Mouse (Mus musculus) lung, embryonic 16.5 days (tissue): ENCODE data around the gene Wnt10b. TPM values are rescaled to one million over a fixed set of nuclear protein-coding genes. Genes with fewer than 3 reads are reported as not detected.
A peak's percentile ranks its signal among the peaks of the same experiment; 100 is the strongest.

Experiments
- ATAC-seq: fragments of 200-750 bp; cut with Nextera tagmentation; 2 replicates; pipeline ENCODE4 v1.8.0; 2017; ENCODE audit warnings: low read depth, mild to moderate bottlenecking, moderate library complexity
- H3K27ac ChIP-seq: fragments of 300-500 bp; sonication (generic); 2 replicates; pipeline ENCODE4 v1.5.1; 2014; ENCODE audit warnings: mild to moderate bottlenecking, control low read depth, low read length
- H3K27me3 ChIP-seq: fragments of 300-500 bp; sonication (generic); 2 replicates; pipeline ENCODE4 v1.6.1; 2014; ENCODE audit warnings: low read depth, low read length, mixed read lengths; ENCODE audit not compliant: control insufficient read depth, insufficient read depth
- H3K36me3 ChIP-seq: fragments of 300-500 bp; sonication (generic); 2 replicates; pipeline ENCODE4 v1.6.1; 2014; ENCODE audit warnings: low read length; ENCODE audit not compliant: control insufficient read depth, insufficient read depth
- H3K4me1 ChIP-seq: fragments of 300-500 bp; sonication (generic); replicated peaks from 2 replicates; pipeline ENCODE4 v1.6.1; 2014; ENCODE audit warnings: low read length, mixed read lengths; ENCODE audit not compliant: control insufficient read depth, insufficient read depth
- H3K4me2 ChIP-seq: fragments of 300-500 bp; sonication (generic); 2 replicates; pipeline ENCODE4 v1.6.1; 2014; ENCODE audit warnings: low read depth, low read length, control low read depth
- H3K4me3 ChIP-seq: fragments of 300-500 bp; sonication (generic); 2 replicates; pipeline ENCODE4 v1.5.1; 2014; ENCODE audit warnings: mild to moderate bottlenecking, low read length, control low read depth
- H3K9ac ChIP-seq: fragments of 300-500 bp; sonication (generic); 2 replicates; pipeline ENCODE4 v1.6.1; 2014; ENCODE audit warnings: low read length, control low read depth
- H3K9me3 ChIP-seq: fragments of 300-500 bp; sonication (generic); 2 replicates; pipeline ENCODE4 v1.6.1; 2016; ENCODE audit warnings: low read length; ENCODE audit not compliant: control insufficient read depth
- WGBS: fragments of 180-500 bp; shearing (Covaris S2); extraction: QIAGEN DNeasy Blood & Tissue Kit; methylation state at CpG from one replicate; pipeline ENCODE4 v1.1.7; 2014; 5-methylcytosine and 5-hydroxymethylcytosine counted together
- polyA plus RNA-seq: library from polyadenylated mRNA; unstranded; fragments of >200 nt; fragmentation: Nextera tagmentation; extraction: Ambion mirVana; gene quantifications from 2 replicates; pipeline ENCODE4 v1.2.1, GENCODE M21; 2015

Gene Wnt10b
- polyA plus RNA-seq, 1 experiment from 2014 or later: 0.13 TPM

GRCm38 (mm10) chr15:98742766-98743428, 35.1 kb downstream of the Wnt10b start:
- WGBS: 68% methylated on average over 8 of the region's 8 CpGs

DNA sequence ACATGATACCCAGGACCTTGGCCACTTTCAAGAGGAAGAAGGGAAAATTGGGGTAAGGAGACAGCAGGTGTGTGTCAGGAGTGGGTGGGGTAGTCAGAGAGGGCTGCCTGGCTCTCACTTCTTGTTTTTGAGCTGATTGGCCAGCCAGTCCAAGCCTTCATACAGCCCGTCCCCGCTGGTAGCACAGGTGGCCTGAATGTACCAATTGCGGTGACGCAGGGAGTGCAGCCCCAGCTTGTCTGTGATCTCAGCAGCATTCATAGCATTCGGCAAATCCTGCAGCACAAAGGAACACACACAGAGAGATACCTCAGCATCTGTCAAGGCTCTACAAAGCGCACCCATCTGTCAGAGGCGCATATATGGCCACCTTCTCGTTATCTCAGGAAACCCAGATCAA, 37.7 kb downstream of the Wnt10b start:
- ATAC-seq: no peak
- no peak overlapping the region for H3K4me3 ChIP-seq
- 90% methylated on average over 8 of the region's 8 CpGs for WGBS
- no peak overlapping the region for H3K4me2 ChIP-seq
- H3K9ac ChIP-seq: no peak overlapping the region
- H3K4me1 ChIP-seq: peaks cover 6% of the 10 kb centered on the region
- no peak overlapping the region for H3K27ac ChIP-seq
- H3K27me3 ChIP-seq: no peaks in the 10 kb centered on the region
- H3K36me3 ChIP-seq: peaks cover 27% of the 10 kb centered on the region
- 0 out of 2 replicates have a peak, but pooled peaks cover 2% of the 10 kb centered on the region for H3K9me3 ChIP-seq

More at GRCm38 (mm10) chr15:98742766-98743428, 35.1 kb downstream of the Wnt10b start:
- Histone ChIP-seq H3K27me3 (no peaks in the 10 kb centered on the region), H3K9me3 (0 out of 2 replicates have a peak, but pooled peaks cover 2% of the 10 kb centered on the region), H3K27ac (peak overlapping the region; percentile 91), H3K36me3 (peaks cover 16% of the 10 kb centered on the region), H3K9ac (no peak overlapping the region), H3K4me2 (no peak overlapping the region), H3K4me3 (no peak overlapping the region), H3K4me1 (peaks cover 9% of the 10 kb centered on the region)
- peak; percentile 73 for ATAC-seq

DNA sequence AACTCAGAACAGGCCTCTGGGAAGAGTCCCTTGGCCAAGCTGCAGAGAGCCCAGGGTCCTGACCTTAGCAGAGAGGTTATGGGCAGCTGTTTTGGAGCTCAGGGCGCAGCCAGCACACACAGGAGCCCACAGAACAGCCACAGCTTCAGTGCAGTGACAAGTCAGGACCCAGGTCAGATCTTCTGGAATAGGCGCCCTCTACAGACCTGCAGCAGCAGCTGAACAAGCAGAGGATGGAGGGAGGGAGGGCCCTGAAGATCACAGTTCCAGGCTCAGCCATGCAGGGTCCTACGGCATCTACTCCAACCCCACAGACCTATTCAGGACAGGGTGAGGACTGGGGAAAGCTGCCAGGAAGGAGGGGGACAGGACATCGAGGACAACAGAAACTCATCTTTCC, 39.2 kb downstream of the Wnt10b start:
- WGBS: 65% methylated on average over 4 of the region's 4 CpGs
- 0 out of 2 replicates have a peak overlapping the region, but pooled peaks have one; percentile 9 for H3K27ac ChIP-seq

DNA sequence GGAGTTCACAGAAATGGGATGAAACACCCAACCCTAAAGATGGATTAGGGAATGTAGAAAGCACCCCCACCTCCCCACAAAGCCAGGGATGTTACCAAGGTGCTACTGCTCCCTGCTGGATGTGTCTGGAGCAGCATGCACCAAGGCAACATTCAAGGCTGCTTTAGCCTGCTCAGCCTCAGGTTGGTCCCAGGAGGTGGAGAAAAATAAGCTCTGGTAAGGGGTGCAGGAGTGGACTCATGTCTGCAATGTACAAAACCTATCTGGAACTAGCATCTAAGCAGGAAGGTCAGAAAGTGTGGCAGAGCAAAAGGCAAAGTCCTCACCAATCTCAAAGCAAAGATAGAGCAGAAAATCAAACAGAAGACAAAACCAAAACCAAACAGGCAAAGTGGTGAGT, 40.1 kb downstream of the Wnt10b start:
- ATAC-seq: no peak
- no peaks in the 10 kb centered on the region for H3K4me1 ChIP-seq
- no peaks in the 10 kb centered on the region for H3K9me3 ChIP-seq
- H3K4me2 ChIP-seq: no peak overlapping the region
- H3K27ac ChIP-seq: 0 out of 2 replicates have a peak overlapping the region, but pooled peaks have one; percentile 14
- no peak overlapping the region for H3K4me3 ChIP-seq
- H3K27me3 ChIP-seq: no peaks in the 10 kb centered on the region
- H3K36me3 ChIP-seq: peaks cover 27% of the 10 kb centered on the region
- H3K9ac ChIP-seq: no peak overlapping the region

More for the DNA sequence above, 39.2 kb downstream of the Wnt10b start:
- Histone ChIP-seq H3K9me3 (no peaks in the 10 kb centered on the region), H3K9ac (no peak overlapping the region), H3K27me3 (no peaks in the 10 kb centered on the region), H3K36me3 (peaks cover 27% of the 10 kb centered on the region), H3K4me3 (no peak overlapping the region), H3K4me1 (peaks cover 2% of the 10 kb centered on the region; the same call in 1 of the 2 replicates), H3K4me2 (no peak overlapping the region)
- ATAC-seq: no peak

- H3K4me3 ChIP-seq: no peak overlapping the region
- WGBS: 74% methylated on average over 10 of the region's 10 CpGs
- no peaks in the 10 kb centered on the region for H3K27me3 ChIP-seq
- H3K9ac ChIP-seq: no peak overlapping the region
- H3K27ac ChIP-seq: no peak overlapping the region
- peaks cover 27% of the 10 kb centered on the region for H3K36me3 ChIP-seq
- H3K4me1 ChIP-seq: no peaks in the 10 kb centered on the region
- no peaks in the 10 kb centered on the region for H3K9me3 ChIP-seq
- no peak overlapping the region for H3K4me2 ChIP-seq
- ATAC-seq: no peak
Measured at GRCm38 (mm10) chr15:98736521-98736920, 41.4 kb downstream of the Wnt10b start.

GRCm38 (mm10) chr15:98733976-98734566, 43.9 kb downstream of the Wnt10b start:
- Histone ChIP-seq H3K4me2 (no peak overlapping the region), H3K27me3 (no peaks in the 10 kb centered on the region), H3K9ac (no peak overlapping the region), H3K9me3 (no peaks in the 10 kb centered on the region), H3K4me1 (no peaks in the 10 kb centered on the region), H3K4me3 (no peak overlapping the region), H3K27ac (no peak overlapping the region), H3K36me3 (peaks cover 12% of the 10 kb centered on the region; the same call in 1 of the 2 replicates)
- 62% methylated on average over 5 of the region's 5 CpGs for WGBS
- no peak for ATAC-seq

DNA sequence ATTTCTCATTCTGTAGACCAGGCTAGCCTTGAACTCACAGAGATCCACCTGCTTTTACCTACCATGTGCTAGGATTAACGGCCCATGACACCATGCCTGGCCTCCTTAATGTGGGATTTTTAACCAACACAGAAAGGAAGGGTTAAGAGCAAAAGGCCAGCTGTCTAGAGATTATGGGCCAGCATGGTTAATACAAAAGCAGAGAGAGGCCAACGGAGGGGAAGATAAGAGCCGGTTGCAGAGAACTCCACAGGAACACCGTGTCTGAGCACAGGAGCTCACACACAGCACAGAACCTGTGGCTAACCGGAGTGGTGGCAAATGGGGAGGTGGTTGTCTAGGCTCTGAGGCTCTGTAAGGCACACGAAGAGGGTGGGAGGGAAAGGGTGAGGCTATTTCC, 44.6 kb downstream of the Wnt10b start:
- 59% methylated on average over 6 of the region's 6 CpGs for WGBS
- H3K27ac ChIP-seq: no peak overlapping the region
- H3K9ac ChIP-seq: no peak overlapping the region

DNA sequence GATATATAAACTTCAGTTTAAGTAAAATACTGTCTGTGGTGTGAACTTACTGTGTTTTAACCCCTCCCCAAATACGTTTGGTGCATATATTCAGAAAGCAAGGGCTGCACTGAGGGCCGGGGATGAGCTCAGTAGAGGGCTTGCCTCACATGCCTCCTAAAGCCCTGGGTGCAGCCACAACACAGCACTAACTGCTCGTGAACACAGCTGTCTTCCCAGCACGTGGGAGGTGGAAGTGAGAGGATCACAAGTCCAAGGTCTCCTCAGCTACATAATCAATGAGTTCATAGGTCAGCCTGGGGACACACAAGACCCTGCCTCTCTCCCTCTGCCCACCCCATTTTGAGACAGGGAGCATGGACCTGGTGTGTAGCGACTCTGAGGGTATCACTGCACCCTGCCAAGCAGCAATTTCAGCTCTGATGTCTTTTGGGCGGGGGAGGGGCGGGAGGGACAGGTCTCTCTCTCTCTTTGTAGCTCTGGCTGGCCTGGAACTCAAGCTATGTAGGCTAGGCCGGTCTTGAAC, 45.9 kb downstream of the Wnt10b start:
- Histone ChIP-seq H3K4me1 (peaks cover 7% of the 10 kb centered on the region), H3K27me3 (no peaks in the 10 kb centered on the region), H3K36me3 (peaks cover 6% of the 10 kb centered on the region; the same call in 1 of the 2 replicates), H3K9me3 (no peaks in the 10 kb centered on the region), H3K9ac (no peak overlapping the region), H3K4me2 (no peak overlapping the region), H3K27ac (no peak overlapping the region), H3K4me3 (no peak overlapping the region)
- no peak for ATAC-seq
- WGBS: 60% methylated on average over 8 of the region's 8 CpGs

More for the DNA sequence above, 44.6 kb downstream of the Wnt10b start:
- Histone ChIP-seq H3K4me1 (peaks cover under 1% of the 10 kb centered on the region; the same call in 1 of the 2 replicates), H3K4me2 (no peak overlapping the region), H3K27me3 (no peaks in the 10 kb centered on the region), H3K4me3 (no peak overlapping the region), H3K36me3 (peaks cover 12% of the 10 kb centered on the region; the same call in 1 of the 2 replicates), H3K9me3 (no peaks in the 10 kb centered on the region)
- ATAC-seq: no peak

DNA sequence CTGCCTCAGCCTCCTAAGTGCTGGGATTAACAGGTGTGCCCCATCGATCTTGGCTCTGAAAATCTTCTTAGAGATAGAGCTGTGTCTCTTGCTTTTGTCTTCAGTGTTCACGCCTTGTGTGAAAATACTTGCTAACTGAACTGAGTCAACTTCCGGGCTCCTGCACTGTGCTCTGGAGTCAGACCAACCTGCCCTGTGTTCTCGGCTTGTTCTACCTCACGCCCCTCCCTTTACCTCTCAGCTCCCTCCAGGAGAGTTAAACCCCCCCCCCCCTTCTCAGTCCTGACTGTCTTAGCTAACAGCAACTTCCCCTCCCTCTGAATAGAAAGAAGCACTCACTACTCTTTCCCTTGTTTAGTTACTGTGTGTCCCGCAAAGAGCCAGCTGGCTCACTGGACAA, 47.2 kb downstream of the Wnt10b start:
- Histone ChIP-seq H3K27me3 (no peaks in the 10 kb centered on the region), H3K4me1 (peaks cover 12% of the 10 kb centered on the region), H3K9ac (no peak overlapping the region), H3K4me3 (no peak overlapping the region), H3K36me3 (no peaks in the 10 kb centered on the region), H3K4me2 (no peak overlapping the region), H3K9me3 (no peaks in the 10 kb centered on the region), H3K27ac (no peak overlapping the region)
- ATAC-seq: no peak
- 70% methylated on average over 6 of the region's 6 CpGs for WGBS
